Mouse (Mus musculus) gastrocnemius, postnatal 4 days (tissue): ENCODE measurements around the gene Cox10. TPM values are rescaled to one million over a fixed set of nuclear protein-coding genes. Genes with fewer than 3 reads are reported as not detected.

ENCODE experiments used
- DNase-seq, 2 experiments: peaks; one replicate each; pipeline ENCODE4 v3.0.0; 2021 to 2022; ENCODE audit warnings: low spot score in 2 of 2, mixed read lengths in 2 of 2
- total RNA-seq, 2 experiments: library from RNA; stranded (reverse); gene quantifications; 2 replicates each; pipeline ENCODE4 v1.2.3; 2021

The Cox10 gene
- total RNA-seq, 2 experiments from 2014 or later = 23.6 to 27.5 TPM

DNA sequence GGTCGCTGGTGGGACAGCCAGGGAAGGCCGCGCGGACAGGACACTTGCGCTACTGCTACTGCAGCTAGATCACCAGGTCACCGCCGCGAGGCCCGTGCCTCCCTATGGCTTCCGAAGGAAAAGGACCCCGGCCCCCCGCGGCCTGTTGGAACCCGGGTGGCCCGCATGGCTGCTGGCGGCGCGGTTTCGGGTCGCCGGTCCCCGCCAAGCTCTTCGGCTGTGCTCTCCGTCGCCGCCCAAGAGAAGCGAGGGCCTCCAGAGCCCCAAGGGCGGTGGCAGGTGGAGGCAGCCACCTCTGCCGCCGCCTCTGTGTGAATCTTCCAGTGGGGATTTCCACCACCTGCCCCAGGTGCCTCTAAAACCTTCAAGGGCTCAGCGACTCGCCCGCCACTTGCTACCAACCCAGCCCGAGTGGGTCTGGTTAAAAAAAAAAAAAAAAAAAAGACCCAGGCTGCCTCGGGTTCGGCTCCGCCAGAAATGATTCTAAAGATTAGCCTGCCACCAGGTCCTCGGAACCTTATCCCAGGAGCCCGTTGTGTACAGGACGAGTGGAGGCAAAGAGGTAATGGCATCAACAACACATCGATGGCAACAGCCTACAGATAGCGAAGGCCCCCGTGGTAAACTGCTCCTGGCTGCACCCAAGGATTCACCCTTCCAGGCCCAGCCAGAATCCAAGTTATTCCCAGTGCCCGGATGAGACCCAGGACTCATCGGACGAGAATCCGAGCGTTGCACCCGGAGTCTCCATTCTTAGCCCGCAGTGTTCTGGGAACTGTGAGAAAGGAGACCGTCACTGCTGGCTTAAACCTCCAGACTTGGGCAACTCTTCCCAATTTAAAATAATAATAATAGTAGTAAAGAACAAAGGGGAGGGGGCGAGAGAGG, 159.8 kb downstream of the Cox10 start:
- no peak for DNase-seq

DNA sequence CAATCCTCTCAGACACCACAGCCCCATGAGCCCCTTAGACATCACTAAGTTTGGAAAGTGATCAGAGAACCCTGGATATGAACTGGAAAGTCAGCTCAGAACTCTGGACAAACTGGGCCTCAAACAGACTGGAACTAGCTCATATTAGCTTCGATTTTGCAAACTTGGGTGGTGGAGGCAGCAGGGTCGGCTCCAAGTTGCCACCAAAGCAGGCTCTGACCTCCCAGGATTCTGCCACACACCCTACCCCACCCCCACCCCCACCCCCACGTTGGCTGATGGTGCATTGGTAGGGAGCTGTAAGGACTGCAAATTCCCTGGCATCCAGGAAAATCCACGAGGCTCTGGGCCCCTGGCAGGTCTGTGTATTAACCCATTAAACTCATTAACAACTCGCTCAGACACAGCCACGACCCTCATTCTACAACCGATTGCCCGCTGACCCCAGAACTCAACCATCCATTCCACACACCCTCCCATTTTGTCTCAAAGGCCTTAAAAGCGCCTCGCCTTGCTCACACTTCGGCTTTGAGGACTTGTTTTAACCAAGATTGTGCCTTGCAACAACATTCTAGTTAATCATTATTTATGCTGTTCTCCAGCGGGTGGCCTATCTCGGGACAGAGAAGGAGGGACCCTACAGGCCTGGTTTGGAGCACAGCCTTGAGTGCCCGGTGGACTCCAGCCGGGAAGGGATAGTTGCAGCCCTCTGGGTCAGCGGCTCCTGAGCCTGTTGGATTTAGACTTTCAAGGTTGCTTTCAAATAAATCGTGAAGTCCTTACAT, 160.8 kb downstream of the Cox10 start:
- no peak for DNase-seq

DNA sequence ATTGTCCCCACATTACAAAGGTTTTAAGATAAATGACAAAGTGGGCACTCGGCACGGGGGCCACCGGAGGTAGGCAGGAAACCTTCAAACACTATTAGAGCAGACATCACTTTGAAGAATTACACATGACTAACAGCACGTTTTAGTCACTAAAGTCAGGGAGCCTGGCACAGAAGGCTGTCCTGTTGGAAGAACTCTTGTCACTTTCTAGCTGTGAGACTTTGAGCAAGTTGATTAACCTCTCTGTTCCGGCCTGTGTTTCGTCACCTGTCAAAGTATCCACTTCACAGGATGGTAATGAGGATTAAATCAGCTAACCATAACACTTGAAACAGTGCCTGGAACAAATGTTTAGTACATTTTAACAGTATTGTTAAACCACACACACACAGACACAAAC, 161.7 kb downstream of the Cox10 start:
- DNase-seq = no peak

DNA sequence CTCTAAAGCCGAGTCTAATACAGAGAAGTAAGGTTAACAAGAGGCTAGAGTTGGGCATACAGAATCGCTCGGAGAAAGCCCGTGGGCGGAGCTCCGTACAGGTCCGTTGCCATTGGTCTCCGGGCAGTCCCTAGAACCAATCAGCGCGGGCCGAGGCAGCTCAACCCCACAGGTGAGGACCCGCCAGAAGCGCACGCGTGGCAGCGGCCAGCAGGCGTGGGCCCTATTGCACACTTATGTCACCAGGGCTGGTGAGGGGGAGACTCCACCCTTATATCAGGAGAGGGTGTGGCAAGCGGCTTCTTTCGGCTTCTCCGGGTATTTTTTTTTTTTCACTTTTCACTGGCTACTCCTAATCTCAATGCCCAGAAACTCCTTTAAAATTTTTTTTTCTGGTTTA, 164.9 kb downstream of the Cox10 start:
- DNase-seq = peak in 1 of 2 experiments; percentile 49

DNA sequence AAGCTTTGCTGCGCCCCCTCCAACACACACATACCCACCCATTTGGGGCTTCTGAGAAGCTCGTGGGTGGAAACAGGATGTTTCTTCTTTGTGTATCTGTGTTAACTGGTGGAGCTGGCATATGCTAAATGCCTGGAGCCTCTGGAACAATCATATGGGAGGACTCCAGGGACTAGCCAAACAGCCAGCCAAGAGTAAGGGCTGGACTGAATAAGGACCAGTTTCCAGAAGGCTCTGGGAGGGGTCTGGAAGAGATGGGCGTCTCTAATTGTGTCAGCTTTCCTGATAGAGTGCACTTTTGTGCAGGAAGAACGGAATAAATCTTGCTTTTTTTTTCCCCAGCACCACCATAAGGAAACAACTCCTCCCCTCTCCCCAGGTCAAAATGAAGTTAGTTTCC, 165.3 kb downstream of the Cox10 start:
- DNase-seq = no peak

Other genes starting within 250 kb of the Cox10 start
- 1 to 10 TPM in 1 of 2 experiments, under 1 TPM in 1; 0.96 to 1.8 TPM for gene Hs3st3b1, start 157.2 kb downstream of the Cox10 start, total RNA-seq